Mouse (Mus musculus) adrenal gland, postnatal 14 days (tissue): ENCODE measurements around the gene Rbm4b. TPM values are rescaled to one million over a fixed set of nuclear protein-coding genes. Genes with fewer than 3 reads are reported as not detected.
"Not testable (repeated sequence)": the region's sequence is repeated elsewhere in the genome, so short reads cannot be mapped to it uniquely, and the experiment has no call there.

Experiments used
- DNase-seq: peaks from one replicate; pipeline ENCODE4 v3.0.0; 2021; ENCODE audit warnings: mixed read lengths
- total RNA-seq: library from RNA; stranded (reverse); gene quantifications from 2 replicates; pipeline ENCODE4 v1.2.3, GENCODE M21; 2021

The Rbm4b gene
- total RNA-seq, 1 experiment from 2014 or later, result 15.2 TPM

DNA sequence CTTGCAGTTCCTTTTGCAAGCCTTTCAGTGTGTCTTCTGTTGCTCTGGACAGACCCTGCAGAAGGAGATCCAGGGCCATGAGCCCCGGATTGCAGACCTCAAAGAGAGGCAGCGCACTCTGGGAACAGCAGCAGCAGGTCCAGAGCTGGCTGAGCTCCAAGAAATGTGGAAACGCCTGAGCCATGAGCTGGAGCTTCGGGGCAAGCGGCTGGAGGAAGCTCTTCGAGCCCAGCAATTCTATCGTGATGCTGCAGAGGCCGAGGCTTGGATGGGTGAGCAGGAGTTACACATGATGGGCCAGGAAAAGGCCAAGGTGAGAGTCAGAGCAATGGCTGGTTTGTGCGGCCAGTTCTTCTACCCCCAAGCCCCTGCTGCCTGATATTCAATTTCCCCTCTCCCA lies 11.2 kb upstream of the Rbm4b start:
- peak; percentile 82 for DNase-seq

GRCm38 (mm10) chr19:4745681-4746080 lies 10.6 kb upstream of the Rbm4b start:
- DNase-seq, result peak; percentile 25

GRCm38 (mm10) chr19:4746611-4747010 lies 9.7 kb upstream of the Rbm4b start:
- peak; percentile 79 for DNase-seq

DNA sequence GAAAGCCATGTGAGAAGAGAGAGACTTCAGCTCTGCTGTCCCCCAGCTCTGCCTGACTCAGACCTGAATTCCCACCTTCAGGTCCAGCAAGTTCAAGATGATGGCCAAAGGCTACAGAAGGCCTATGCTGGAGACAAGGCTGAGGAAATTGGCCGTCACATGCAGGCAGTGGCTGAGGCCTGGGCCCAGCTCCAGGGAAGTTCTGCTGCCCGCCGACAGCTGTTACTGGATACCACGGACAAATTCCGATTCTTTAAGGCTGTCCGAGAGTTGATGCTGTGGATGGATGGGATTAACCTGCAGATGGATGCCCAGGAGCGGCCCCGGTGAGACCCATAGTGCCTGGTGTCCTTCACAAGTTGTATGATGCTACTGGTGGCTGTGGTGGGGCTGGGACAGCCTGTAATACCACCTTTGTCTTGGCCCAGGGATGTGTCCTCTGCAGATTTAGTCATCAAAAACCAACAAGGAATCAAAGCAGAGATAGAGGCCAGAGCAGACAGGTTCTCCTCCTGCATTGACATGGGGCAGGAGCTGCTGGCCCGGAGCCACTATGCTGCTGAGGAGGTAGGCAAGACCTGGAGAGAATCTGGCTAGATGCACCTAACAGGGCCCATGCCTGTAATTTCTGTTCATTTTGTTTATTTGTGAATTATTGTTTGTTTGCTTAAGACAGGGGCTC lies 8.5 kb upstream of the Rbm4b start:
- no peak for DNase-seq

GRCm38 (mm10) chr19:4748493-4748892 lies 7.8 kb upstream of the Rbm4b start:
- no peak for DNase-seq

- no peak for DNase-seq
These were observed 6.3 kb upstream of the Rbm4b start for GRCm38 (mm10) chr19:4749975-4750374.

DNA sequence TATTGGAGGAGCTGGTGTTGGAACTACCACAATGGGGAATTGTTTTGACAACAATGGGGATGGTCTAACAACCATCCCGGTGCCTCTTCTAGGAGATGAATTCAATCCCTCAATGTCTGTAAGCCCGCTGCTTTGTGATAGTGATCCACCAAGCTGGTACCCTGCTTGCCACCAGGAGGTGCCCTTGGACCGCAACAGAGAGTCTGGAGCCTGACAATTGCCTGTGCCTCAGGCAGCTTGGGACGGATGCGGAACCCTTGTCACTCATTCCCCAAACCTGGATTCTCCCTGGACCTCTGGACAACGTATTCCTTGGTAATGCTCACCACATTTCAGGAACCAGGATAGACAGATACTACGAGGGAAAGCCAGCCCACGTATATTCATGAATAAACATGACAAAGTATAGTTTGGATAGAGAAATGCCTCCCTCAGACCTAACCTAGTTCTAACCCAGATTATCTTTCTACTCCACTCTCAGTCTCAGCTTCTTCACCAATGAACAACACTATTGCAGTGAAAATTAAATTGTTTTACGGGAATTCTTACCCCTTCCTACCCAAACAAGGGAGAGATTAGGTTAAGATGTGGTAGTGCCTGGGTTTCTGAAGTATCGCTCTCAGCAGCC lies 618 bp upstream of the Rbm4b start:
- peak; percentile 94 for DNase-seq

- DNase-seq, result no peak
These were observed 624 bp downstream of the Rbm4b start for GRCm38 (mm10) chr19:4756921-4757320.

GRCm38 (mm10) chr19:4760544-4760943 lies 4.2 kb downstream of the Rbm4b start:
- DNase-seq, result not testable (repeated sequence)

DNA sequence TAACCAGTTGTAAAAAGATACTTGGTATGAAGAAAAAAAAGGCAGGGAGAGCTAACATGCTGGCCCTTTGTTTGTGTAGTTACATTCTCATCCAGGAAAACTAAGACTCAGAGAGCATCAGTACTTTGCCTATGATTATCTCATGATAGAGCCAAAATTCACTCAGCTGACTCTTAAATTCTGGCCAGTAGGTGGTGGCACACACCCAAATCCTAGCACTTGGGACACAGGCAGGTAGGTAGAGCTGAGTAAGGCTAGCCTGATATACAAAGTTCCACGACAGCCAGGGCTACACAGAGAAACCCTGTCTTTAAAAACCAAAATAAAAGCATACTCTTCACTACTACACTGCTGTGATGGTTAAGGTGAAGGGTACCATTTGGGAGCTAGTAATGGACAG lies 6.6 kb downstream of the Rbm4b start:
- peak; percentile 46 for DNase-seq

DNA sequence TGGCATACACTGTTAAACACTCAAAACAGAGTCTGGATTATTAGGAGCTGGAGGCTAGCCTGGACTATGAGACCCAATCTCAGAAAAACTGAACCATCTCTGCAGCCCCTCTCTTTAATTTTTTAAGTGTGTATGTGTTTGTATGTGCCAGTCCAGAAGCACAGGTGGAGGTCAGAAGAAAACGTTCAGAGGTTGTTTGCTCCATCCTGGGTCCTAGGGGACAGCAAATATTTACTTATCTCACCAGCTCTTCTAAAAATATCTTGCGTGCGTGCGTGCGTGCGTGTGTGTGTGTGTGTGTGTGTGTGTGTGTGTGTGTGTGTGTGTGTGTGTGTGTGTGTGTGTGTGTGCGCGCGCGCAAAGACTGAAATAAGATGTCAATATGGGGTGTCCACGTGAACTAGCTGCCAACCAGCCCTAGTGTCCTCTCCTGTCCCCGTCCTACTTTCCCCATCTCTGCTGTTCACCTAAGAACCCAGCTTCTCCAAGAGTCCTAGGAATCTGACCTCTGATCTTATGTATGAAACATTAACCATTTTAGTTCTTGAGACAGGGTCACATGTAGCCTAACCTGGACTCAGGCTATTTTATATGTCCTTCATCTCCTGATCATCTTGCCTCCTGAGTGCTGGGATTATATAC lies 11.3 kb downstream of the Rbm4b start:
- DNase-seq, result no peak

DNA sequence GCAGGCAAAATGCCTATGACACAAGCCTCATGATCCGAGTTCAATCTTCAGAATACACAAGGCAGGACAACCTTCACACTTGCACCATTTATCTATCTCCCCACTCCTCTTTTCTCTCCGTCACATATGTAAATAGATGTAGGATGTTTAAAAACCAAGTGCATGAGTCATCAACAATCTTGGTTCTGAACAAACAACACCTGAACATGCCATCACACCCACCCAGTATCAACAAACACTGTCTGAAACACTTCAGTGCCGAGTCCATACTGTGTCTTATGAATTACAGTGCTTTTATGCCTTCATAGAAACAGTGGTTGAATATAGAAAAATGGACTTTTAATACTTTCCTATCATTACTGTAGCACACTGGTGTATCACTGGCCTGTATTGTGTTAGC lies 16.5 kb downstream of the Rbm4b start:
- DNase-seq, result no peak

- no peak for DNase-seq
These were observed 26.6 kb downstream of the Rbm4b start for GRCm38 (mm10) chr19:4782891-4783290.

- no peak for DNase-seq
These were observed 28.9 kb downstream of the Rbm4b start for GRCm38 (mm10) chr19:4785206-4785605.

DNA sequence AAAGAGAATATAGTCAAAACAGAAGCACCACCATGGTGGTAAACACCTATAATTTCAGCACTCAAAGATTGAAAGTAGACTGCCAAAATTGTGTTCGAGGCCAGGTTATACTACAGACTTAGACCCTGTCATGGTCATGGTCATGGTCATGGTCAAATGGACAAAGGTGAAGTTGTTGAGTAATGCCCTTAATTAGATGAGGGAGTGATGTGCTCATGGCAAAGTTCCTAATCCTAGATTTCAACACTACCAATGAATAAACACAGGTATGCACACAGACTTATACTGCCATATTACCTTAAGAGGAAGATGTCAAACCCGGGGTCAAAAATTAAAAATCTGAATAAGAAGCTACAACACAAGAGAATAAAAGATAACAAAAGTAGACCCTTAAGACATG lies 30.0 kb downstream of the Rbm4b start:
- no peak for DNase-seq

- no peak for DNase-seq
These were observed 37.1 kb downstream of the Rbm4b start for GRCm38 (mm10) chr19:4793281-4793830.

DNA sequence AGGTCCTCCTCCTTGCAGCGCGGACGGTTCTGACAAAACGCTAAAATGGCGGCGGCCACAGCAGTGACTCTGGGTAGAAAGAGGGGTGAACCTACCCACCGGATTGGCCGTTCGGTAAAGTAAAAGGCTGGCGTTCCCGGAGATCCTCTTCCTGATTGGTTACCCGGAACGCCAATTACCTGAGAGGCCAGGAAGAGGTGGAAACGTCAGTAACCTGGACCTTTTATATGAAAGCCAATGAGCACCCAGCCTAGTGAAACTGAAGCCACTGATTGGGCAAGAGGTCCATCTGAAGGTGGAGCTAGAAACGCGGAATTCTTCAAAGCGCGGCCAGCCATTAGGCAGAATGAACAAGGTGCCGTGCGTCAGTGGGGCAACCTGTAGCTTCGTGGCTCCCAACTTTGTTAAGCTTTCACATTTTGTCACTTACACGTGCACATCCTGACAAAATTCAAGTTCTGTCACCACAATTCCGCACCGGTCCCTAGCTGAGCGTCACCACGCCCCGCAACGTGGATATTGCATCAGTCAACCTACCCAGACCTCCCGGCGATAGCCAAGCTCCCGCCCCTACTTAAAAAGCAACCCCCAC lies 37.6 kb downstream of the Rbm4b start, which contains the start of gene Rbm4:
Gene Rbm4 (minus strand): TSS at position 71 of the 592 bp plus-strand sequence.
- DNase-seq, result peak; percentile 98

GRCm38 (mm10) chr19:4795929-4796328 lies 39.6 kb downstream of the Rbm4b start:
- DNase-seq, result no peak

GRCm38 (mm10) chr19:4797846-4798245 lies 41.5 kb downstream of the Rbm4b start:
- no peak for DNase-seq

GRCm38 (mm10) chr19:4799083-4799482 lies 42.8 kb downstream of the Rbm4b start:
- no peak for DNase-seq

DNA sequence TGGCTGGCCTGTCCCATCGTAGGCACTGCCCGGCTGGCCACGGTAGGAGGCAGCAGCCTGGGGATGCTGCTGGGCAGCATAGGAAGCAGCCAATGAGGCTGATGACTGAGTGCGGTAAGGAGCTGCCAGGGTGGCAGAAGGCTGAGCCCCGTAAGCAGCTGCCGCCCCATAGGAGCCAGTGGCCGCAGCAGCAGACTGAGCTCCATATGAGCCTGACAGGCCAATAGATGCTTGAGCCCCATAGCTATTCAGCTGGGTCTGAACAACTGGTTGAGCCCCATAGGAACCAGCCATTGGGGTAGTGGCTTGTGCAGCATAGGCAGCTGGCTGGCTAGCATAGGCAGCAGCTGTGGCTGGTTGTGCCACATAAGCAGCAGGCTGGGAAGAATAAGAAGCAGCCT lies 46.4 kb downstream of the Rbm4b start:
- DNase-seq, result no peak

GRCm38 (mm10) chr19:4803283-4803682 lies 47.0 kb downstream of the Rbm4b start:
- DNase-seq, result no peak

- no peak for DNase-seq
These were observed 54.0 kb downstream of the Rbm4b start for GRCm38 (mm10) chr19:4810309-4810708.
